Mouse (Mus musculus) monocyte, adult 2 months (primary cell): ENCODE measurements around the gene Itpr2.

Source experiments
- DNase-seq, 2 experiments: peaks; one replicate each; pipeline ENCODE4 v3.0.0; 2022; ENCODE audit warnings: low spot score in 2 of 2, low read depth in 1 of 2

The Itpr2 gene

GRCm38 (mm10) chr6:146230903-146231302, 271.1 kb downstream of the Itpr2 start:
- DNase-seq, result no peak

DNA sequence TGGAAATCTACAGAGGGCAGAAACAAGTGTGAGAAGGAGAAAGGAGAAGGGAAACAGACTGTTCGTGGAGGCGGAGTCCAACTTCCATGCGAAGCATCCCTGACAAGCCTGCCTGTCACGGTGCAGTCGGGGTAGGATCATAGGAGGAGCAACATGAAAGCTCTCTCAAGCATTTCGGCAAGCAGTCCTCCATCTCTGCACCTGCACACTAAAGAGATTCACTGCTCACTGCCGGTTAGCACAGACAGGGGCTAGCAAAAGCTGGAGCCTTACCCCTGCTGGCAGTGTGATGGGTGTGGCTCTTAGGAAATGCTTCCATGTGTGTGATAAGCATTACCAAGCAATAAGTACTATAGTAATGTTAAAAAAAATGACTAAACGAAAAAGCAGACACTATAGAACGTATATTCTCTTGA, 271.6 kb downstream of the Itpr2 start:
- no peak for DNase-seq

DNA sequence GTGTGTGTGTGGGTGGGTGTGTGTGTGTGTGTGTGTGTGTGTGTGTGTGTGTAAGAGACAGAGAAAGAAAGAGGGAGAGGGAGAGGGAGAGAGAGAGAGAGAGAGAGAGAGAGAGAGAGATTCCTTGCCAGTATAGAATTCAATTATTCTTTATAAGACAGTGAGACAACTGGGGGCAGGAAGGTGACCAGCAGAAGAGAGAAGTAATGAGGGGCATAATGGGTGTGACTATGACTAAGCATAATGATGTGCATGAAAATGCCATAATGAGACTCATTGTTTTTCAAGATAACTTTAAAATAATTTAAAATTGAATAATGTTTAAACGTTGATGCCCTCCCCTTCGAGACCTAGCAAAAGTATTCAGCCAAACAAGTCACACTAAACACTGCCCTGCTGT, 272.1 kb downstream of the Itpr2 start:
- no peak for DNase-seq

GRCm38 (mm10) chr6:146229519-146229918, 272.5 kb downstream of the Itpr2 start:
- no peak for DNase-seq

GRCm38 (mm10) chr6:146228048-146228447, 274.0 kb downstream of the Itpr2 start:
- DNase-seq, result no peak

DNA sequence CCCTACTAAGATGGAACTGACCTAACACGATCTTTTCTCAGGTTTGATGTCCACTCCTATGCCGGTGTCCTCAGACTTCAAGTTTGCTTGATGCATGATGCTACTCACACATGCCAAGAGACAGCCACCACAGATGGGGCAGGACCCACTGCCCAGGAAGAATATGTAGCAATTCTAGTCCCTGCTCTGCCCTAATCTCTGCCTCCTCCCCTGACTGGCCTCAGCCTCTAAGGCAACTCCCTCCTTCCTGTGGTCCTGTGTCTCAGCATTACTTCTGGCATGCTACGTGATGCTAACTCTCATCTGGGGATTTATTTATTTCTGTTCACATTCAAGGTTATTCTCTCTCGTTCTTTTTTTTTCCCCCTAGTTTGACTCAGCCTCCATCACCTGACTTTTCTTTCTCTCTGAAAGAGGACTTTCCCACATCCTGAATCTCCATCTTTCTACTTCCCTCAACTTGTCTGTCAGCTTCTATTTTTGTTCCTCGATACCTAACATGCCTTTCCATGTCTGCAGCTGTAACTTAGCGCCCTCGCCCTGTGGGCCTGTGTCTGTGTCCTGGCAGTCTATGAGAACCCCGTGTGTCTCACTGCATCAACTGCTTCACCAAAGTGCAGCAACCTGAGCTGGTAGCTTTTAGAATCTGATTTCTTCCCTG, 279.5 kb downstream of the Itpr2 start:
- no peak for DNase-seq

- peak; percentile 29 to 40 for DNase-seq
Observed at GRCm38 (mm10) chr6:146221371-146222336, 280.4 kb downstream of the Itpr2 start.

DNA sequence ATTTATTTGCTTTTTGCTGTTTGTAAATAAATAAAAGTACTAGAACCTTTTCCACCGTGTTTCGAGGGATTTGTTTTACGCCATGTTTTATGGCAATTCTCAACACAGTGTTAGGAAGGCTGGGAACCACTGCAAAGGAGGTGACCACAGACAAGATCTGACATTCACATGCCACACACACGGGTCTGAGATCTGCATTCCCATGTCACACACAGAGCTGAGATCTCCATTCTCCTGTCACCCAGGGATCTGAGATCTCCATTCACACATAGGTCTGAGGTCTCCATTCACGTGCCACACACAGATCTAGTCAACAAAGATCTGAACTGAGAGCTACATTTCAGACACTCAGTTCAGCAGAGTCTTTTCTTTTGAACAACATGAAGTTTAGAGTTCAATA, 282.0 kb downstream of the Itpr2 start:
- DNase-seq, result no peak

DNA sequence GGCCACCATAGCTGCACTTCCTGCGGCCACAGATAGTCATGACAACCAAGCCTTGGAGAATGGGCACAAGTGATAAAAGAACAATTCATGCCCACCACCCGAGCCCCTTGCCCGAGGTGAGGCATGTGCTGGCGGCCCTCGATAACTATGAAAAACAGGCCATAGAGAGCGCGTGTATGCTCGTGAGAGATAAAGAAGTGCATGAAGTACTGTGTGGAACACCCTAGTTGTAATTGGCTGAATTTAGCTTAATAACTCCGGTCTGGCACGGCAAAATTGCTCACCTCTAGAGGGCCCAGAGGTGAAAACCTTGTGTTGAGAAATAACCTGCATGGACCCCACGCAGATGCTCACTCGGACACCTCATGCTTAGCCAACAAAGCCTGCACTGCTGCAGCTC, 282.5 kb downstream of the Itpr2 start:
- no peak for DNase-seq

GRCm38 (mm10) chr6:146215302-146215701, 286.7 kb downstream of the Itpr2 start:
- DNase-seq, result no peak

GRCm38 (mm10) chr6:146212339-146212738, 289.7 kb downstream of the Itpr2 start:
- DNase-seq, result no peak

DNA sequence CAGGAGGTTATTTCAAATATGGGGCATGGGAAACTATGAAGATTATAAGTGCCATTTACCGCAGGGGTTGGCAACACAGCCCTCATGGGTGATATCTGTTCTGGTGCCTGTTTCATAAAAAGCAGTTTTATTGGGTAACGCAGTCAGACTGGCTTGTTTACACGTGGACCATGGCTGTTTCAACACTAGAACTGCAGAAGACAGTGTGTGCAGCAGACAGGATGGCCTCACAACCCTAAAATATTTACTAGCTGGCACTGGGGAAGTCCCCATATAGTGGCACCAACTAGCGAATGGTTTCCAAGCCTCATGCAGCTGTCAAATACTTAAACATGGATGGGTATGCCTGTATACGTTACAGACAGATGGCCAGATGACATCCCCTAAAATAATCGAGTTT, 290.8 kb downstream of the Itpr2 start:
- DNase-seq, result no peak

- no peak for DNase-seq
Observed at GRCm38 (mm10) chr6:146208983-146209382, 293.0 kb downstream of the Itpr2 start.

DNA sequence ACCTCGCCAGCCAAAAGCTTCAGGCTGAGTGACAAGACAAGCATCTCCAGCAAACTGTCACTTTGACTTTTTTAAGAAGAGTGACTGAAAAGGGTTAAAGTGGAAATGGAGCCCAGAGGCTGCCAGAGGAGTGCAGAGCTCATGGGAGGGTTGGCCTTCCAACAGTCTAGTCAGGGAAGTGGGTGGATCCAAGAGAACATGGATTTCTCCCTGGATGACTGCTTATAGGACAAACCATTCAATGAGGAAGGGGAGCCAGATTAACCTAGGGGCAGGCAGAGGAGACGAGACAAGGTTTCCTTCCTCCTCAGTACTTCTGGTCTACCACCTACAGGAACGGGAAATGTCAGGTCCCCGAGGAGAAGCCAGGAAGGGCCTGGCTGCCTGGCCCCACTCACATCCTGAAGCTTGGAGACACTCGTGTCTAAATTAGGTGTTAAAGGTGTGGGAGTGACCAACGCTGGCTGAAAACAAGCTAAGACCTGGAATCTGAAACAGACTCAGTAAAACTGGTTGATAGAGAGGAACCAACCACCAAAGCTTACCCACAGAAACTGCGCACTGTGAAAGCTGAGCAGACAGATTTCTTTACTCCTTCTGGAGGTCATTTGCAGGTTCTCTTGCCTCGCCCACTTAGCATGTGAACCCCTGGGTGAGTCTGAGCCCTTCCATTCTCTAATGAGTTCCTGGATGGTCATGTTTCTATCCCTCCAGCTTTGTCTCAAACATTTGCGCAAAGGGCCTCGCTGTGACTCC, 294.6 kb downstream of the Itpr2 start:
- no peak for DNase-seq

DNA sequence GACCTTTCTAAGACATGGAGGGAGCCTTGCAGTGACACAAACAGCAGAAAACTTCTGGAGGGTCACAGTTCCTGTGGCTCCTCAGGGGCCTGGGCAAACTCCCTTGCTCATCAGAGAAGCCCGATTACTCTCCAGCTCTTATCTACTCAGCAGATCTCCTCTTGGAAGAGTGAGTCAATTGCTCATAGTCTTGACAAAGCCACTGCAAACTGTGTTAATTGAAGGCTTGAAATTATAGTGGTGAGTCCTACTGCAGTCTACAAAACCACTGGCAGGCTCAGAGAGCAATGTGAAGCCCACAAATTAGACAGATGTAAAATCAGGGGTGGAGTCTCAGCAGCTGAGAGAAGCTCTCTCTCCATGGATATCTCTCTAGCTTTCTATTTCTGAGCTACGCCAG, 296.9 kb downstream of the Itpr2 start:
- no peak for DNase-seq

- no peak for DNase-seq
Observed at GRCm38 (mm10) chr6:146204470-146204869, 297.6 kb downstream of the Itpr2 start.

GRCm38 (mm10) chr6:146197868-146198379, 304.1 kb downstream of the Itpr2 start:
- DNase-seq, result no peak

DNA sequence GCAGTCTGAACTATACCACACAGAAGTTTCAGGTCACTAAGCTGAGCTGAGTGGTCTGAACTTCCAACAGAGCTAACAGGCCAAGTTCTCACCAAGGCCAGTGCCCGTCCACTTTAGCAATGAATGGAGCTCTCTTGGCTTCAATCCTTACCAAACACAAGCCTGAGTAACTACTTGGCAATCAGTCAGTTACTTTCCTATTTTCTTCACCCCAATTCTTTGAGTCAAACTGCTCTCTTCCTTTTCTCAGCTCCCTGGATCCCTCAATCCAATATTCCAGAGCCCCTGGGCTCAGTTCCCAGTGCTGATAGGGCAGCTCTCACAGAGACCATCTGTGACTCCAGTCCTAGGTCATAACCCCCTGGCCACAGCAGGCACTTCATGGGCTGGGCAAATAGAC, 305.3 kb downstream of the Itpr2 start:
- DNase-seq, result no peak

- DNase-seq, result no peak
Observed at GRCm38 (mm10) chr6:146195854-146196457, 306.1 kb downstream of the Itpr2 start.

- DNase-seq, result no peak
Observed at GRCm38 (mm10) chr6:146191931-146192330, 310.1 kb downstream of the Itpr2 start.

- no peak for DNase-seq
Observed at GRCm38 (mm10) chr6:146190006-146190405, 312.0 kb downstream of the Itpr2 start.
